Mouse (Mus musculus) limb, embryonic 15.5 days (tissue): ENCODE results near the gene Kif2a. TPM values are rescaled to one million over a fixed set of nuclear protein-coding genes. Genes with fewer than 3 reads are reported as not detected.
A peak's percentile ranks its signal among the peaks of the same experiment; 100 is the strongest.
"Not testable (repeated sequence)": the region's sequence is repeated elsewhere in the genome, so short reads cannot be mapped to it uniquely, and the experiment has no call there.

ENCODE experiments used
- ATAC-seq: fragments of 200-750 bp; cut with Nextera tagmentation; 2 replicates; pipeline ENCODE4 v1.8.0; 2017; ENCODE audit warnings: low read depth, moderate TSS enrichment; ENCODE audit not compliant: insufficient number of reproducible peaks, low FRiP score, low TSS enrichment
- H3K27ac ChIP-seq: fragments of 300-500 bp; sonication (generic); 2 replicates; pipeline ENCODE4 v1.5.1; 2015; ENCODE audit warnings: moderate library complexity, mild to moderate bottlenecking, inconsistent platforms
- H3K27me3 ChIP-seq: fragments of 300-500 bp; sonication (generic); 2 replicates; pipeline ENCODE4 v1.6.1; 2015; ENCODE audit warnings: inconsistent platforms
- H3K36me3 ChIP-seq: fragments of 300-500 bp; sonication (generic); 2 replicates; pipeline ENCODE4 v1.6.1; 2015; ENCODE audit warnings: inconsistent platforms
- H3K4me1 ChIP-seq: fragments of 300-500 bp; sonication (generic); 2 replicates; pipeline ENCODE4 v1.6.1; 2015; ENCODE audit warnings: inconsistent platforms
- H3K4me2 ChIP-seq: fragments of 300-500 bp; sonication (generic); 2 replicates; pipeline ENCODE4 v1.6.1; 2015; ENCODE audit warnings: mild to moderate bottlenecking, inconsistent platforms
- H3K4me3 ChIP-seq: fragments of 300-500 bp; sonication (generic); 2 replicates; pipeline ENCODE4 v1.5.1; 2015; ENCODE audit warnings: mild to moderate bottlenecking, inconsistent platforms
- H3K9ac ChIP-seq: fragments of 300-500 bp; sonication (generic); 2 replicates; pipeline ENCODE4 v1.6.1; 2015; ENCODE audit warnings: inconsistent platforms
- H3K9me3 ChIP-seq: fragments of 300-500 bp; sonication (generic); 2 replicates; pipeline ENCODE4 v1.6.1; 2016; ENCODE audit warnings: inconsistent platforms
- WGBS: fragments of 180-500 bp; shearing (Covaris S2); methylation state at CpG from one replicate; pipeline ENCODE4 v1.1.7; 2015; 5-methylcytosine and 5-hydroxymethylcytosine counted together
- polyA plus RNA-seq: library from polyadenylated mRNA; unstranded; fragments of >200 nt; fragmentation: Nextera tagmentation; extraction: Ambion mirVana; gene quantifications from 2 replicates; pipeline ENCODE4 v1.2.1, GENCODE M21; 2015

Kif2a gene
- polyA plus RNA-seq, 1 experiment from 2014 or later = 22.7 TPM

GRCm38 (mm10) chr13:106946594-106947540 lies 75.1 kb downstream of the Kif2a start, which contains the start of gene Dimt1:
Gene Dimt1, plus strand, starts transcription at chr13:106947127.
- no peaks in the 10 kb centered on the region for H3K27me3 ChIP-seq

GRCm38 (mm10) chr13:106945518-106945917 lies 76.4 kb downstream of the Kif2a start:
- Histone ChIP-seq H3K36me3 (peaks cover 9% of the 10 kb centered on the region), H3K4me2 (no peak overlapping the region), H3K4me3 (no peak overlapping the region), H3K9me3 (no peaks in the 10 kb centered on the region), H3K9ac (no peak overlapping the region), H3K27me3 (no peaks in the 10 kb centered on the region), H3K4me1 (peaks cover 11% of the 10 kb centered on the region), H3K27ac (no peak overlapping the region)
- WGBS = 84% methylated on average over 9 of the region's 9 CpGs
- ATAC-seq = no peak

More at GRCm38 (mm10) chr13:106946594-106947540, 75.1 kb downstream of the Kif2a start, which contains the start of gene Dimt1:
- Histone ChIP-seq H3K36me3 (peaks cover 17% of the 10 kb centered on the region), H3K9me3 (no peaks in the 10 kb centered on the region), H3K4me2 (peak within 1 kb of the TSS; percentile 52), H3K27ac (peak within 1 kb of the TSS; percentile 90), H3K4me3 (peak within 1 kb of the TSS; percentile 70), H3K9ac (peak within 1 kb of the TSS; percentile 93), H3K4me1 (peaks cover 11% of the 10 kb centered on the region)
- WGBS = under 1% methylated on average over 68 of the region's 68 CpGs
- ATAC-seq = peak; percentile 98

- Histone ChIP-seq H3K27ac (no peak overlapping the region), H3K4me3 (no peak overlapping the region), H3K4me1 (peaks cover 2% of the 10 kb centered on the region; the same call in 1 of the 2 replicates), H3K36me3 (no peaks in the 10 kb centered on the region), H3K9ac (no peak overlapping the region), H3K4me2 (no peak overlapping the region), H3K27me3 (no peaks in the 10 kb centered on the region), H3K9me3 (no peaks in the 10 kb centered on the region)
- WGBS = 94% methylated on average over 1 of the region's 1 CpGs
- ATAC-seq = no peak
Observed at GRCm38 (mm10) chr13:106942721-106943120, 79.2 kb downstream of the Kif2a start.

- Histone ChIP-seq H3K4me3 (no peak overlapping the region), H3K9ac (no peak overlapping the region), H3K27me3 (no peaks in the 10 kb centered on the region), H3K9me3 (no peaks in the 10 kb centered on the region), H3K27ac (no peak overlapping the region), H3K36me3 (no peaks in the 10 kb centered on the region), H3K4me1 (no peaks in the 10 kb centered on the region), H3K4me2 (no peak overlapping the region)
- WGBS = 29% methylated on average over 7 of the region's 7 CpGs
- no peak for ATAC-seq
Observed at GRCm38 (mm10) chr13:106941211-106941976, 80.5 kb downstream of the Kif2a start.

- WGBS = 28% methylated on average over 7 of the region's 7 CpGs
- Histone ChIP-seq H3K27ac (no peak overlapping the region), H3K9ac (0 out of 2 replicates have a peak overlapping the region, but pooled peaks have one; percentile 89), H3K9me3 (no peaks in the 10 kb centered on the region), H3K27me3 (no peaks in the 10 kb centered on the region), H3K36me3 (no peaks in the 10 kb centered on the region), H3K4me2 (peak overlapping the region; percentile 69), H3K4me3 (peak overlapping the region; percentile 100), H3K4me1 (no peaks in the 10 kb centered on the region; the same call in 1 of the 2 replicates)
- ATAC-seq = no peak
Observed at GRCm38 (mm10) chr13:106937138-106937472, 84.8 kb downstream of the Kif2a start.

GRCm38 (mm10) chr13:106936256-106937137 lies 85.4 kb downstream of the Kif2a start, which contains the start of gene Ipo11:
Gene Ipo11, minus strand, starts transcription at chr13:106936958.
- peak within 1 kb of the TSS; percentile 86 for H3K27ac ChIP-seq
- ATAC-seq = peak; percentile 94

GRCm38 (mm10) chr13:106935871-106936255 lies 86.1 kb downstream of the Kif2a start:
- Histone ChIP-seq H3K27ac (peak overlapping the region; percentile 86), H3K9me3 (no peaks in the 10 kb centered on the region), H3K27me3 (no peaks in the 10 kb centered on the region), H3K4me1 (no peaks in the 10 kb centered on the region; the same call in 1 of the 2 replicates), H3K4me3 (peak overlapping the region; percentile 100), H3K4me2 (peak overlapping the region; percentile 69), H3K36me3 (no peaks in the 10 kb centered on the region), H3K9ac (peak overlapping the region; percentile 89)
- ATAC-seq = no peak
- 7% methylated on average over 9 of the region's 9 CpGs for WGBS

More at GRCm38 (mm10) chr13:106936256-106937137, 85.4 kb downstream of the Kif2a start, which contains the start of gene Ipo11:
- Histone ChIP-seq H3K27me3 (no peaks in the 10 kb centered on the region), H3K9ac (peak within 1 kb of the TSS; percentile 89), H3K4me2 (peak within 1 kb of the TSS; percentile 69), H3K4me3 (peak within 1 kb of the TSS; percentile 100), H3K36me3 (no peaks in the 10 kb centered on the region), H3K9me3 (no peaks in the 10 kb centered on the region), H3K4me1 (no peaks in the 10 kb centered on the region; the same call in 1 of the 2 replicates)
- under 1% methylated on average over 84 of the region's 84 CpGs for WGBS

GRCm38 (mm10) chr13:106929201-106929600 lies 92.7 kb downstream of the Kif2a start:
- H3K36me3 ChIP-seq = peaks cover 13% of the 10 kb centered on the region
- ATAC-seq = no peak
- H3K27ac ChIP-seq = no peak overlapping the region
- H3K4me2 ChIP-seq = no peak overlapping the region
- H3K27me3 ChIP-seq = no peaks in the 10 kb centered on the region
- no peak overlapping the region for H3K9ac ChIP-seq
- no peaks in the 10 kb centered on the region for H3K4me1 ChIP-seq
- 92% methylated on average over 2 of the region's 2 CpGs for WGBS
- H3K4me3 ChIP-seq = no peak overlapping the region
- H3K9me3 ChIP-seq = no peaks in the 10 kb centered on the region

GRCm38 (mm10) chr13:106928296-106928695 lies 93.6 kb downstream of the Kif2a start:
- Histone ChIP-seq H3K9ac (no peak overlapping the region), H3K27ac (no peak overlapping the region), H3K4me2 (no peak overlapping the region), H3K27me3 (no peaks in the 10 kb centered on the region), H3K36me3 (peaks cover 16% of the 10 kb centered on the region), H3K4me3 (no peak overlapping the region), H3K4me1 (no peaks in the 10 kb centered on the region), H3K9me3 (no peaks in the 10 kb centered on the region)
- ATAC-seq = no peak
- WGBS = 94% methylated on average over 4 of the region's 4 CpGs

GRCm38 (mm10) chr13:106925921-106926320 lies 96.0 kb downstream of the Kif2a start:
- WGBS = 93% methylated on average over 3 of the region's 3 CpGs
- H3K9me3 ChIP-seq, H3K4me2 ChIP-seq, ATAC-seq, H3K9ac ChIP-seq, H3K4me1 ChIP-seq, H3K27me3 ChIP-seq, H3K27ac ChIP-seq, H3K4me3 ChIP-seq: not testable (repeated sequence)
- peaks cover 34% of the 10 kb centered on the region for H3K36me3 ChIP-seq
